Mouse (Mus musculus): ENCODE data around the gene Mageb2. TPM values are rescaled to one million over a fixed set of nuclear protein-coding genes. Genes with fewer than 3 reads are reported as not detected.
"Not testable (repeated sequence)": the region's sequence is repeated elsewhere in the genome, so short reads cannot be mapped to it uniquely, and the experiment has no call there.

Mageb2 gene
- total RNA-seq (2021): not detected
- long read RNA-seq, experiment 1: 0 reads
- long read RNA-seq, experiment 2: 0 reads

GRCm38 (mm10) chrX:91331390-91331789 lies at the start of gene Mageb2:
Gene Mageb2 (plus strand): TSS chrX:91331690.
- H3K27ac ChIP-seq; H3K4me3 ChIP-seq; DNase-seq (ENCODE audit: extremely low spot score in 1 of 2, low spot score in 2 of 2); intact Hi-C loops (cut with DNase I): not testable (repeated sequence)

DNA sequence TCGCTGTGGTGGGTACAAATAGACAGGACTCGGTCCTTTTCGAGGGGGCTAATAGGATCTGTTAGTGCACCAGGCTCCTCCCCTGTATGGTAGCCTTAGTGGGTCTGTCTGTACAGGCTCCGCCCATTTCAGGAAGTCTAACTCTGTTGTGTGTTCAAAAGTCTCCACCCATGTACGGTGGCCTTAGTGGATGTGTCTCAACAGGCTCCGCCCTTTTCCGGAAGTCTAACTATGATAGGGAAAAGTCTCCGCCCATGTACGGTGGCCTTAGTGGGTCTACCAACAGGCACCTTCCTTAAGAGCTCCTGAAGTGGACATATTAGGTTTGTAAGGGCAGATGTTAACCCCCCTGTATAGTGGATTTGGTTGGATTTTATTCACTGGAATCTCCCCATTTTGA lies 18.2 kb upstream of the Mageb2 start:
- H3K4me3 ChIP-seq; DNase-seq (ENCODE audit: extremely low spot score in 1 of 2, low spot score in 2 of 2); intact Hi-C loops (cut with DNase I); H3K27ac ChIP-seq: not testable (repeated sequence)

Other genes starting within 250 kb of the Mageb2 start
- gene Gm5072, start 60.8 kb downstream of the Mageb2 start, total RNA-seq (2021): not detected
- gene Gm8914, start 148.4 kb downstream of the Mageb2 start, total RNA-seq (2021): not detected
- not detected for gene 1700084M14Rik, start 244.2 kb downstream of the Mageb2 start, total RNA-seq (2021)